Mouse (Mus musculus) cerebral cortex, adult 2 months (tissue): ENCODE measurements around the gene Th.

Experiments
- WGBS: fragments of 180-500 bp; shearing (Covaris S2); methylation state at CpG from one replicate; pipeline ENCODE4 v1.1.7; 2018; 5-methylcytosine and 5-hydroxymethylcytosine counted together

Gene Th

DNA sequence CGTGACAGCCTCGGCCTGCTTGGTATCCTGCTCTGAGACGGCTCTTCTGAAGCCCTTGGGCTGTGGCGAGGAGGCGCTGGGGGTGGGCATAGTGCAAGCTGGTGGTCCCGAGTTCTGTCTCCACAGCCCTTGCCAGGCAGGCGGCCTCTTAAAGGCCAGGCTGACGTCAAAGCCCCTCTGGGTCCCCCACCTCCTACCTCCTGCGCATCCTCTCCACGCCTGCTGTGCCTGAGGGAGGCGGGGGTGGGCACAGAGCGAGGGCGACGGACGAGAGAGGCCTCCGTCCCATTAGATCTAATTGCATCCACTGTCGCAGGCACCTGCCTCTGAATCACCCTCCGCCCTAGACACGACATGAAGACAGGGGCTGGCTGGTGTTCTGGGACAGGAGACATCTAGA is 31.1 kb downstream of the Th start:
- 82% methylated on average over 19 of the region's 19 CpGs for WGBS

DNA sequence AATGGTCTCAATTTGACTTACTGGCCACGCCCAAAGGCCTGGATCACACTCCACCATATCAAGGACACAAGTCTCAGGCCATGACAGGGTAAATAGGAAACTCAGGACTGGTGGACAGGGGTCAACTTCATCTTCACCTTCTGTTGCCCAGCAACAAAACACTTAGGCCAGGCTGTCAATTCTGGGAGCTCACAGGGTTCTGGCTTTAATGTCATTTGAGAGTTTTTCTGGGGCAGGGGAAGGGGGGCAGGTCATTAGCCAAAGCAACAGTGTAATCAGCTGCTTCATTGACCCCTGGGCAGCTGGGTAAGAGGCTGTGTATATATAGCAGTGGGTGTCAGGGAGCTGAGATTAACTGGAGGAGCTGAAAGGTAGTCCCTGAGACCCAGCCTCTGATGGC is 33.5 kb downstream of the Th start:
- 76% methylated on average over 1 of the region's 1 CpGs for WGBS

DNA sequence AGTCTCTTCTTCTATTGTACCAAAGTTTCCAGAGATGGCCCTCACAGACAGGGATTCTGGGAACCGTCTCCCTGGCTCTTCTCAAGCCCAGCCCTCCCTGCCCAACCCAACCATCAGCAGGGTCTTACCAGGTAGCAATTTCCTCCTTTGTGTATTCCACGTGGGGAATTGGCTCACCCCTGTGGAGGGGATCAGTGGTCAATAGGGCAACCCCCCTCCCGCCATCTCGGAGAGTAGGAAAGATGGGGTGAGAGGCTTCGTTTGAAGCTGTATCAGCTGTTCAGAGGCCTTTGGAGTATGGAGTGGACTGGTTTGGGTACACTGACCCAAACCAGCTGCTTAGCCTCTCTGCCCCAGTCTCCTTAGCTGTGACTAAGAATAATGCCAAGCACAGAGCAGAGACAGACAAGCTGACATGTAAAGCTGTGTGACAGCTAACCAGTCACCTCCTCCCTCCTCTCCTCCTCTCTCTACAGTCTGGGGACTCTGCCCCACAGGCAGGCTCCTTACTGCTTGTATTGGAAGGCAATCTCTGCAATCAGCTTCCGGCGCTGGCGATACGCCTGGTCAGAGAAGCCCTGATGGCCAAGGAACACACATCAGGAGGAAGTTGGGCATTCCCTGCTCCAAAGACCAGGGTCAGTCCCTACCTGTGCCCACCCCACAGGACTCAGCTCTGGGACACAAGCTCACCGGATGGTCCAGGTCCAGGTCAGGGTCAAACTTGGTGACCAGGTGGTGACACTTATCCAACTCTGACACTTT is 34.8 kb downstream of the Th start:
- WGBS: 85% methylated on average over 10 of the region's 10 CpGs

DNA sequence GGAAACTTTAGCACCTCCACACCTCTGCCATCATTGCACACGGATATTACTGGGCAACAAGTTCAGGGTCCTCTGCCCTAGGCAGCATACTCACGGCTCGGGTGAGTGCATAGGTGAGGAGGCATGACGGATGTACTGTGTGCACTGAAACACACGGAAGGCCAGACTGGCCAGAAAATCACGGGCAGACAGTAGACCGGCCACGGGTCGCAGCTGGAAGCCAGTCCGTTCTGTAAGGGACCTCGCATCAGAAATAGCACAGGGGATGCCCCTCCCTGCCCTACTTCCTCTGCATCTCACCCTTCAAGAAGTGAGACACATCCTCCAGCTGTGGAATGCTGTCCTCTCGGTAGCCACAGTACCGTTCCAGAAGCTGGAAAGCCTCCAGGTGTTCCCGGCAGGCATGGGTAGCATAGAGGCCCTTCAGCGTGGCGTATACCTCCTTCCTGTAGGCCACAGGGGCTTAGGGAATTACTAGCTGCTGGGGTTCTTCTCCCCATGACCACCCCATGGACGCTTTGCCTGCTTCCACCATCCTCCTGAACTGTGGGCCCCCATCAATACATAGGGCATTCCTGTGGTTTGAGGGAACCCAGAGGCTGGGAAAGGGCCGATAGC is 35.6 kb downstream of the Th start:
- 76% methylated on average over 18 of the region's 18 CpGs for WGBS

DNA sequence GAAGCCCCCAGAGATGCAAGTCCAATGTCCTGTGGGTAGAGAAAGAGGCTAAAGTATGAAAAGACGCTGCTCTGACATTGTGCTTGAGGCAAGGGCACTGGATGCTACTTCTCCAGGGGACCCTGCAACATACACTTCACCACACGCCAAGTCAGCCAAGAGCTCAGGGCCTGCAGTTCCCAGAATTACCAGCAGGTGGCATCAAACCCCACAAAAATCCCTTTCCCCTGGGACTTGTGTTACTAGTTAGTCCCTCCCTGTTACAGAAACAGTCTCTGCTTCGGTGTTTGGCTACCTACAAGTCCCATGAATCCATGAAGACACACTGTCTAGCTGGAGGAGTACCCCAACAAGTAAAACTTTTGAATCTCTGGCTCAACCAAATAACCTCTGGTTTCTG is 36.3 kb downstream of the Th start:
- 0% methylated on average over 3 of the region's 3 CpGs for WGBS

DNA sequence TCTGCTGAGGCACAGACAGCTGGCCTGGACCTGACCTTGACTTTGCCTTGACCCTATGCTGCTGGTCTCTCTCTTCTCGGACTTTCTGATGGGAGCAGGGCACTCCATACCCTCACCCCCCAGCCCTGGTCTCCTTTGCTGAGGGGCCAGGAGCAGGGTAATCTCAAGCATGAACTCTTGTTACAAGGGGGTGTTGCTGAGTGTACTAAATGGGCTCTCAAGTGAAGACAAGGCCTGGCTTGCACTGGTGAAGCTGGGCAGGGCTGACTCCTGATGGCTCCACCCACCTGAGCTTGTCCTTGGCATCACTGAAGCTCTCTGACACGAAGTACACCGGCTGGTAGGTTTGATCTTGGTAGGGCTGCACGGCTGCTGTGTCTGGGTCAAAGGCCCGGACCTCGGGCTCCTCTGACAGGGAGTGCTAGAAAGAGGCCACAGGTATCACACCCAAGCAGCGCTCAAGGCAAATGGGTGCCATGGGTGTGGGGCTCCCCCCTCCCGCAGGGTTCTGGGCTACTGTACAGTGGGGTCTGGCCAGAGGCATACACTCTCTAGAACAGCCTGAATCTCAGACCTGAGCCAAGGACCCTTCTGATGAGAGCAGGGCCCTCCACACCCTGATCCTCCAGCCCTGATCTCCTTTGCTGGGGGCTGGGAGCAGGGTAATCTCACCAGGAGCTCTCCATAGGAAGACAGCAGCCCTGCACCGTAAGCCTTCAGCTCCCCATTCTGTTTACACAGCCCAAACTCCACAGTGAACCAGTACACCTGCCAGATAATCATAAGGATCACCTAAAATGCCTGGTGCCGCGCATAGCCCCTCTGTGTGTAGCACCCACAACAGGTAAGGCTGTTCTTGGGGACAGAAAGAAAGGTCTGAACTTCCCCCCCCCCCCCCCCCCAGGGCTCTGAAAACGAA is 36.9 kb downstream of the Th start:
- 72% methylated on average over 12 of the region's 12 CpGs for WGBS

DNA sequence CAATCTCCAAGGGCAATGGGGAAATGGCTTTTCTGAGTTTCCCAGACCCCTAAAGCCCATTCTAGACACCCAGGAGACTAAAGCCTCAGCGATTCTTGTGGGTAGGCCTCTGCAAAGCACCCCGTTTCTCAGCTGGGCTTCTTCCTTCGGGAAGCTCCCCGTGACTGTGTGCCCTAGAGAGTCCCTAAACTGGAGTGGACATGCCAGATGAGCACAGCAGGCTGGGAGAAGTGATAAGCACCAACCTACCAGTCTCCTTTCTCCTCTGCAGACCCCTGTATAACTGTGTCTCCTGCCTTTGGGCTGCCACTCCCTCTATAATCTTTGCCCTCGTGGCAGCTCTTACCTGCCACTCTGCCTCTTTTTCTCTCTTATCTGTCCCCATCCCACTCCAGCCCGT is 37.6 kb downstream of the Th start:
- WGBS: 93% methylated on average over 6 of the region's 6 CpGs

DNA sequence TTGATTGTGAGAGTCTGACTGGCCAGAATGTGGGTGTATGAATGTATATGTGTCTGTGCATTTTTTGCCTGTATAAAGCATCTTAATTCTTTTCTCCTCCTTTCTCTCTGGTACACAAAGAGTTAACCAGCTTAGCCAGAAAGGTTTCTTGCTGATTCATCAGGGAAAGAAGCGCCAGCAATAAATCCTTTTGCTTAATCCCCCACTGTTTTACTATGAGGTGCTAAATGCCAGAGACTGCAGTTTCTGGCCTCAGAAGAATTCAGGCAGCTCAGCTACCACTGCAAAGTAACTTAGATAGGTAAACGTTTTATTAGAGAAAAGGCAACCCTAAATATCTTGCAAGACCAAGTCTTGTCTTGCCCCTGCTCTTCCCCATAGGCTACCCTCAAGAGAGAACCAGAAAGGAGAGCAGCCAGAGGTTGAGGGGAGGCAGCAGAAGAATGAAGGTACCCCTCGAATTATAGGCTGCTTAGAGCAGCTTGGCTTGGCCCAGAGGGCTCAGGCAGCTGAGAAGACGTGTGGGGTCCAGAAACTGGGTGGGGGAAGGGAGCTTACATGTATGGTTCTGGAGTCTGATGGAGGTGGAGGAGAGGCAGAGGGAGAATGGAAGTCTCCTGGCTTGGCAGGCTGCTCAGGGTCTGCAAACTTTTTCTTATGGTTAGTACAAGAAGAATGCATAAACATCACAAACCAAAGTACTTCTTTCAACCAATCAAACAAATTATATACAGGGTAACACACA is 61.3 kb downstream of the Th start:
- WGBS: 17% methylated on average over 4 of the region's 4 CpGs

DNA sequence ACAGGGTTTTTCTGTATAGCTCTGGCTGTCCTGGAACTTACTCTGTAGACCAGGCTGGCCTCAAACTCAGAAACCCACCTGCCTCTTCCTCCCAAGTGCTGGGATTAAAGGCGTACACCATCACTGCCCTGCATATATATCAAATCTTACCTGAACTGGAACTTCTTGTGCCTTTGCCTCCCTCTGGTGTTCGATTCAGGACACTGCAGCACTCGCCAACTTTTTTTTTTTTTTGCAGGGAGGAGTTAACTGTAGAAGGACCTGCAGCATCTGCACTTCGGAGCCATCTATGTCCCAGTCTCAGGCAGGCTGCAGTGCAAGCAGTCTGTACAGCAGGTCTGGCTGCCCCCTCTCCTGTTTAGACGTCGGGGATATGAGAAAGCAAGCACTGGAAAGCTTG is 80.2 kb downstream of the Th start:
- WGBS: 10% methylated on average over 6 of the region's 6 CpGs
